In the genomic region with DNA sequence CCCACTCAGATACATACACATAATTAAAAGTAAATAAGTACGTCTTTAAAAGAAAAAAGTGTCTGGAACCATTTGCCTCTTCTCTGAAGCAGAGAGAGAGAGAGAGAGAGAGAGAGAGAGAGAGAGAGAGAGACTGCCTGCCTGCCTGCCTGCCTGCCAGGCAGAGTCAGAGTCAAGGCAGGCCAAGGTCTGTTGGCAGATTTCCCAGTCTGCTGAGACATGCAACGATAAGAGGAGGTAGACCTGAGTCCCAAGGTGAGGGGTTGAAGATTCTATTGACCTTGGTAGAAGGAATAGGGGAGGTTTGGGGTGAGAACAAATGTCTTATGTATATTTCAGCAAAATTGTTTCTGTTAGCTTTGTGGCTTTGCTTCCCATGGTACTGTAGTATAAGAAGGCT, we compare ENCODE assay signal across 16 mouse cellular contexts. TPM values are rescaled to one million over a fixed set of nuclear protein-coding genes. Genes with fewer than 3 reads are reported as not detected.
DNase-seq lines count a peak whose midpoint lies in the region; ATAC-seq and TF ChIP-seq lines count a peak whose summit lies in the region.
"Had no signal": no experiment of that assay in that cellular context is flagged by ENCODE, and none has a peak within 500 bp of the region (broad histone marks: within the 10 kb centered on the region; RNA-seq: fewer than 3 reads in every experiment).

No protein-coding gene starts in this region.

- no peaks in the 10 kb centered on the region for H3K9me3 ChIP-seq in liver, embryonic 12.5 days (replicated peaks)
- H3K9me3 ChIP-seq in stomach, postnatal 0 days (ENCODE audit: control insufficient read depth, low read length) = no peaks in the 10 kb centered on the region
- H3K9me3 ChIP-seq: embryonic facial prominence, embryonic 10.5 days; forebrain, embryonic 12.5 days had no signal

- no peaks in the 10 kb centered on the region for H3K27me3 ChIP-seq in liver, adult 2 months (ENCODE audit: control insufficient read depth, insufficient read depth, low read length)
- no peaks in the 10 kb centered on the region for H3K27me3 ChIP-seq in liver, embryonic 12.5 days (replicated peaks)
- H3K27me3 ChIP-seq in stomach, postnatal 0 days (ENCODE audit: control insufficient read depth, insufficient read depth, low read length) = no peaks in the 10 kb centered on the region
- H3K27me3 ChIP-seq: forebrain, embryonic 12.5 days had no signal

- no peak for TF ChIP-seq EP300 in stomach, postnatal 0 days (optimal IDR thresholded peaks at IDR 0.05)

- ATAC-seq in liver, embryonic 12.5 days = no peak
- peak; percentile 57; the same call in 1 of the 2 replicates for ATAC-seq in stomach, postnatal 0 days (ENCODE audit: low FRiP score, low TSS enrichment)
- ATAC-seq: activated CD4-positive, CD25-positive, alpha-beta regulatory T cell, adult 4 months had no signal

- TF ChIP-seq POLR2A in liver, adult 2 months (IDR thresholded peaks at IDR 0.05; ENCODE audit: extremely low read depth, insufficient read depth, low read length) = no peak

- H3K4me2 ChIP-seq in liver, embryonic 12.5 days = no peak overlapping the region
- no peak overlapping the region for H3K4me2 ChIP-seq in stomach, postnatal 0 days (replicated peaks; ENCODE audit: low read depth)
- H3K4me2 ChIP-seq: forebrain, embryonic 12.5 days had no signal

- no peak overlapping the region for H3K4me3 ChIP-seq in liver, adult 2 months (ENCODE audit: insufficient read depth, low read depth, low read length)
- no peak overlapping the region for H3K4me3 ChIP-seq in liver, embryonic 12.5 days
- H3K4me3 ChIP-seq in stomach, postnatal 0 days (ENCODE audit: low read depth, low read length) = no peak overlapping the region
- H3K4me3 ChIP-seq: embryonic facial prominence, embryonic 10.5 days; forebrain, embryonic 12.5 days had no signal

- no peaks in the 10 kb centered on the region for H3K36me3 ChIP-seq in liver, adult 2 months (ENCODE audit: control insufficient read depth, insufficient read depth, low read length)
- no peaks in the 10 kb centered on the region for H3K36me3 ChIP-seq in liver, embryonic 12.5 days
- no peaks in the 10 kb centered on the region for H3K36me3 ChIP-seq in stomach, postnatal 0 days (ENCODE audit: control insufficient read depth, insufficient read depth, low read length)
- H3K36me3 ChIP-seq: embryonic facial prominence, embryonic 10.5 days; forebrain, embryonic 12.5 days had no signal

- peaks cover 2% of the 10 kb centered on the region; the same call in 1 of the 2 replicates for H3K4me1 ChIP-seq in liver, adult 2 months (ENCODE audit: control insufficient read depth, insufficient read depth, low read length)
- H3K4me1 ChIP-seq in liver, embryonic 12.5 days = no peaks in the 10 kb centered on the region
- H3K4me1 ChIP-seq in stomach, postnatal 0 days (replicated peaks; ENCODE audit: control insufficient read depth, insufficient read depth) = no peaks in the 10 kb centered on the region

- no peak for TF ChIP-seq CTCF in liver, adult 2 months (IDR thresholded peaks at IDR 0.05; ENCODE audit: low read depth, low read length)
- TF ChIP-seq CTCF in stomach, postnatal 0 days (IDR thresholded peaks at IDR 0.05; ENCODE audit: low read depth) = no peak

- 40% methylated on average over 2 of the region's 2 CpGs for WGBS in liver, adult 2 months
- WGBS in liver, embryonic 12.5 days (ENCODE audit: insufficient replicate concordance) = 58% methylated on average over 2 of the region's 2 CpGs
- WGBS in stomach, postnatal 0 days = 31% methylated on average over 2 of the region's 2 CpGs

- H3K79me2 ChIP-seq in liver, adult 2 months (ENCODE audit: control insufficient read depth, insufficient read depth, low read length) = no peaks in the 10 kb centered on the region

- intact Hi-C loops in heart, postnatal 14 days (cut with DNase I) = no loop called here

- peak; percentile 70 to 73 for DNase-seq in cerebellum, postnatal 10 days
- DNase-seq in cerebellum, adult 8-10 months = no peak
- DNase-seq in liver, adult 2 months (ENCODE audit: extremely low read depth, low read depth, low spot score) = peak; percentile 62
- peak; percentile 17 to 36 for DNase-seq in heart, postnatal 14 days
- DNase-seq in stomach, postnatal 0 days (ENCODE audit: low spot score) = peak; percentile 60
- DNase-seq in frontal cortex, postnatal 14 days (ENCODE audit: low spot score in 2 of 2) = no peak
- no peak for DNase-seq in cerebellum, adult 18-20 months
- DNase-seq: cerebellum, adult 11 months; gastrocnemius, postnatal 36 days; liver; lung, postnatal 4 days had no signal

- H3K9ac ChIP-seq in liver, adult 2 months (ENCODE audit: low read depth, low read length) = no peak overlapping the region
- no peak overlapping the region for H3K9ac ChIP-seq in liver, embryonic 12.5 days
- H3K9ac ChIP-seq in stomach, postnatal 0 days (ENCODE audit: low read length) = no peak overlapping the region
- H3K9ac ChIP-seq: forebrain, embryonic 12.5 days had no signal

- H3K27ac ChIP-seq in liver, adult 2 months (replicated peaks; ENCODE audit: insufficient read depth, low read depth, low read length) = no peak overlapping the region
- H3K27ac ChIP-seq in liver, embryonic 12.5 days = no peak overlapping the region
- no peak overlapping the region for H3K27ac ChIP-seq in stomach, postnatal 0 days (replicated peaks)
- H3K27ac ChIP-seq: embryonic facial prominence, embryonic 10.5 days; forebrain, embryonic 12.5 days had no signal

RNA-seq across cellular contexts. Expression of a gene that starts 42.9 kb away (rescaled TPM):
- 0.27 and 0.37 TPM in 2 replicates for total RNA-seq in liver, adult 2 months (2014; rRNA removed)
- polyA plus RNA-seq in liver, adult 2 months (2012; rRNA removed) = not detected in 2 replicates
- polyA plus RNA-seq in liver, embryonic 12.5 days (2016; fragmentation: Nextera tagmentation; extraction: Ambion mirVana) = 0.08 TPM in 1 of 2 replicates, not detected in the other
- total RNA-seq in heart, postnatal 14 days (2021) = 1 to 10 TPM; 1.9 to 2.4 TPM
- polyA plus RNA-seq in stomach, postnatal 0 days (2015; fragmentation: Nextera tagmentation; extraction: Ambion mirVana) = 0.34 and 0.50 TPM in 2 replicates
- total RNA-seq: monocyte, adult 5-6 weeks had no signal
- polyA plus RNA-seq: activated CD4-positive, CD25-positive, alpha-beta regulatory T cell, adult 4 months had no signal

Comparison
In these comparisons a context has a peak if more than half of its experiments do, and no peak if none do; other contexts are left out.
1. DNase-seq: peak in cerebellum, postnatal 10 days (2 of 2), liver, adult 2 months (single experiment), heart, postnatal 14 days (2 of 2) and stomach, postnatal 0 days (single experiment); none in cerebellum, adult 8-10 months (single experiment), frontal cortex, postnatal 14 days (0 of 2) and cerebellum, adult 18-20 months (0 of 2).